7 mouse cellular contexts compared by ENCODE assay signal in the genomic region with DNA sequence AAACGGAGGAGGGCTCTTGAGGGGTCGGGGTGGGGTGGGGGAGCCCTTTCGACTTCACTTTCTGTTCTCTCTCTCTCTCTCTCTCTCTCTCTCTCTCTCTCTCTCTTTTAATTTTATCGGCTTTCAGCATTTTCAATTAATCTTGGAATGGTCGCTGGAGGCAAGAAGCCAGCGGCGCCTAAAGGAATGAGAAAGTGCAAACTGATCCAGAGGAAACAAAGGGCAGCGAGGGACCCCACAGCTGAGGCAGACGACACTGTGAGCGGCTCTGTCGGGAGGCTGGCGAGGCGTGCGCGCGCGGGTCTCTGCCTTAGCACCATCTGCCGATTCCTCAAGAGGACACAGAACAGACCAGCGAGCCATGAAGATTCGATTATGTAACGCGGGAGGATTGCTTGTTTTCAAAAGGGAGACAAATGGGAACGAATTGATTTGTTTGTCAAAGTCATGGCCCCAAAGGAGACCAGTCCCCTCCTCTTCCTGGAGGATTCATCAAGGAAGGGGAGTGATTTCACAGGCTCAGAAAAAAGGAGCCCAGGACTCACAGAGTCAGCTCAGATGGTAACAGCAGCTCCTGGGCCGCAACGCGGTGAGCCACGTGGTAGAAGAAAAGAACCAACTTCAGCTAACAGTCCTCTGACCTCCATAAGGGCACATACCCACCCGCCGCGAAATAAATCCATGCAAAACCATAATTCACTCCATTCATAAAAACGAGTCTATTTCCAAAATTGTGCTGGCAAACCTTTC. TPM values are rescaled to one million over a fixed set of nuclear protein-coding genes. Genes with fewer than 3 reads are reported as not detected.
A peak's percentile ranks its signal among the peaks of the same experiment; 100 is the strongest.
DNase-seq lines count a peak whose midpoint lies in the region; ATAC-seq and TF ChIP-seq lines count a peak whose summit lies in the region.

No protein-coding gene starts in this region.

- H3K27me3 ChIP-seq in forebrain, embryonic 15.5 days: no peaks in the 10 kb centered on the region
- peaks cover 20% of the 10 kb centered on the region for H3K27me3 ChIP-seq in hindbrain, embryonic 13.5 days
- H3K27me3 ChIP-seq in limb, embryonic 10.5 days (ENCODE audit: low read depth, poor library complexity, severe bottlenecking): peaks cover 26% of the 10 kb centered on the region
- H3K27me3 ChIP-seq in myocyte (ENCODE audit: control insufficient read depth, insufficient read depth, insufficient read length): no peaks in the 10 kb centered on the region

- peaks cover 7 to 15% of the 10 kb centered on the region in 2 experiments; a peak in 3 of 4 replicates for H3K4me1 ChIP-seq in ES-E14 (ENCODE audit: control insufficient read depth in 2 of 2, insufficient read depth in 2 of 2, low read length in 2 of 2, poor library complexity in 1 of 2)
- H3K4me1 ChIP-seq in forebrain, embryonic 15.5 days: peaks cover 31% of the 10 kb centered on the region
- peaks cover 24% of the 10 kb centered on the region for H3K4me1 ChIP-seq in hindbrain, embryonic 13.5 days (replicated peaks)
- H3K4me1 ChIP-seq in limb, embryonic 10.5 days: peaks cover 24% of the 10 kb centered on the region

- peak; percentile 90 for ATAC-seq in forebrain, embryonic 15.5 days (replicated peaks)
- peak; percentile 92 for ATAC-seq in hindbrain, embryonic 13.5 days (ENCODE audit: low FRiP score)

- H3K36me3 ChIP-seq in ES-E14 (ENCODE audit: control insufficient read depth, insufficient read depth, low read length, poor library complexity, severe bottlenecking) (no peaks in the 10 kb centered on the region), myocyte (ENCODE audit: control insufficient read depth, insufficient read depth) (no peaks in the 10 kb centered on the region)
- no peaks in the 10 kb centered on the region for H3K36me3 ChIP-seq in forebrain, embryonic 15.5 days
- no peaks in the 10 kb centered on the region for H3K36me3 ChIP-seq in hindbrain, embryonic 13.5 days
- no peaks in the 10 kb centered on the region for H3K36me3 ChIP-seq in limb, embryonic 10.5 days

- no peak overlapping the region; the same call in 1 of the 2 replicates for H3K27ac ChIP-seq in ES-E14 (ENCODE audit: insufficient read depth, low read depth, low read length, poor library complexity, severe bottlenecking)
- peak overlapping the region; percentile 89 for H3K27ac ChIP-seq in forebrain, embryonic 15.5 days (replicated peaks)
- H3K27ac ChIP-seq in hindbrain, embryonic 13.5 days: peak overlapping the region; percentile 84
- peak overlapping the region; percentile 85 for H3K27ac ChIP-seq in limb, embryonic 10.5 days

- no peaks in the 10 kb centered on the region for H3K79me2 ChIP-seq in myocyte (ENCODE audit: control insufficient read depth, insufficient read depth)

- no peak for DNase-seq in ES-E14 (ENCODE audit: low read depth, low spot score)
- peak; percentile 77 for DNase-seq in cerebellum, adult 11 months
- peak; percentile 75 for DNase-seq in limb, embryonic 10.5 days (ENCODE audit: low spot score)
- DNase-seq in ovary, postnatal 10 days (ENCODE audit: low spot score): no peak

- no peaks in the 10 kb centered on the region for H3K9me3 ChIP-seq in ES-E14 (ENCODE audit: control insufficient read depth, insufficient read depth, low read depth, low read length)
- H3K9me3 ChIP-seq in forebrain, embryonic 15.5 days: no peaks in the 10 kb centered on the region
- no peaks in the 10 kb centered on the region for H3K9me3 ChIP-seq in hindbrain, embryonic 13.5 days
- no peaks in the 10 kb centered on the region for H3K9me3 ChIP-seq in limb, embryonic 10.5 days (replicated peaks)

- H3ac ChIP-seq in myocyte (ENCODE audit: control insufficient read depth, insufficient read length): no peak overlapping the region

- peak overlapping the region; percentile 6 to 45 for H3K4me3 ChIP-seq in ES-E14 (ENCODE audit: insufficient read depth in 1 of 2, low read depth in 1 of 2, low read length in 2 of 2, poor library complexity in 1 of 2, severe bottlenecking in 1 of 2)
- peak overlapping the region; percentile 33 for H3K4me3 ChIP-seq in forebrain, embryonic 15.5 days
- peak overlapping the region; percentile 29 for H3K4me3 ChIP-seq in hindbrain, embryonic 13.5 days
- H3K4me3 ChIP-seq in limb, embryonic 10.5 days: peak overlapping the region; percentile 49
- H3K4me3 ChIP-seq in myocyte: no peak overlapping the region

- WGBS in forebrain, embryonic 15.5 days: 3% methylated on average over 31 of the region's 31 CpGs
- 2% methylated on average over 31 of the region's 31 CpGs for WGBS in hindbrain, embryonic 13.5 days
- 5% methylated on average over 31 of the region's 31 CpGs for WGBS in limb, embryonic 10.5 days

- in situ Hi-C loops in ES-E14 (cut with MboI; ENCODE audit: low sequenced_read_pairs in 2 of 2, unreplicated experiment in 2 of 2): no loop called here

- no peak for TF ChIP-seq POLR2A in myocyte (IDR thresholded peaks at IDR 0.05; ENCODE audit: insufficient read length, low read depth)

- peak overlapping the region; percentile 49 for H3K4me2 ChIP-seq in forebrain, embryonic 15.5 days (replicated peaks)
- H3K4me2 ChIP-seq in hindbrain, embryonic 13.5 days: peak overlapping the region; percentile 52
- peak overlapping the region; percentile 2 for H3K4me2 ChIP-seq in myocyte (ENCODE audit: low read depth)

- peak overlapping the region; percentile 51 for H3K9ac ChIP-seq in ES-E14 (ENCODE audit: insufficient read depth, low read depth, low read length, poor library complexity, severe bottlenecking)
- H3K9ac ChIP-seq in forebrain, embryonic 15.5 days (replicated peaks): peak overlapping the region; percentile 41
- H3K9ac ChIP-seq in hindbrain, embryonic 13.5 days: peak overlapping the region; percentile 62

TF ChIP-seq in ES-E14, 5 proteins besides CTCF, POLR2A, EP300 and RAD21:
- TF ChIP-seq ZC3H11A (IDR thresholded peaks at IDR 0.05; ENCODE audit: borderline replicate concordance, low read depth, low read length) (no peak), MAFK (IDR thresholded peaks at IDR 0.05; ENCODE audit: insufficient read depth, low read depth, low read length) (no peak), ZNF384 (IDR thresholded peaks at IDR 0.05; ENCODE audit: low read depth, low read length) (no peak), CHD2 (IDR thresholded peaks at IDR 0.05; ENCODE audit: low read depth, low read length) (no peak), HCFC1 (IDR thresholded peaks at IDR 0.05; ENCODE audit: borderline replicate concordance, insufficient read depth, low read length) (no peak)
TF ChIP-seq in ES-E14: peak in this region for 0.

TF ChIP-seq in myocyte, 11 proteins besides CTCF, POLR2A, EP300 and RAD21:
- TF ChIP-seq POLR2AphosphoS2 (IDR thresholded peaks at IDR 0.05; ENCODE audit: insufficient read length, low read depth) (no peak), USF1 (IDR thresholded peaks at IDR 0.05; ENCODE audit: low read depth) (no peak), E2F4 (IDR thresholded peaks at IDR 0.05; ENCODE audit: insufficient read depth) (no peak), MYOD1 (IDR thresholded peaks at IDR 0.05; ENCODE audit: control insufficient read depth in 1 of 3, insufficient read length in 2 of 3, low read depth in 2 of 3) (no peak), TCF3 (IDR thresholded peaks at IDR 0.05; ENCODE audit: insufficient read length, low read depth) (no peak), MAX (IDR thresholded peaks at IDR 0.05; ENCODE audit: low read depth) (no peak), SRF (IDR thresholded peaks at IDR 0.05; ENCODE audit: control insufficient read depth, insufficient read length, low read depth) (no peak), CEBPB (IDR thresholded peaks at IDR 0.05; ENCODE audit: insufficient read depth, poor library complexity, severe bottlenecking) (no peak)

RNA-seq across cellular contexts. Expression of a gene that starts 10.6 kb away (rescaled TPM):
- total RNA-seq in ES-E14 (2012; rRNA removed): 14.9 and 25.2 TPM in 2 replicates
- polyA plus RNA-seq in forebrain, embryonic 15.5 days (2015; fragmentation: Nextera tagmentation; extraction: Ambion mirVana): 9.2 and 9.8 TPM in 2 replicates
- polyA plus RNA-seq in hindbrain, embryonic 13.5 days (2015; fragmentation: Nextera tagmentation; extraction: Ambion mirVana): 12.4 and 13.0 TPM in 2 replicates
- polyA plus RNA-seq in limb, embryonic 10.5 days (2016; fragmentation: Nextera tagmentation; extraction: Ambion mirVana): 1.9 and 2.6 TPM in 2 replicates
- polyA plus RNA-seq in myocyte (2012; fragmentation: generic; extraction: Trizol): 3.1 TPM

RNA-seq across cellular contexts. Expression of a gene that starts 30.9 kb away (rescaled TPM):
- total RNA-seq in ES-E14 (2012; rRNA removed): 155 and 174 TPM in 2 replicates
- polyA plus RNA-seq in forebrain, embryonic 15.5 days (2015; fragmentation: Nextera tagmentation; extraction: Ambion mirVana): 96.9 and 98.6 TPM in 2 replicates
- polyA plus RNA-seq in hindbrain, embryonic 13.5 days (2015; fragmentation: Nextera tagmentation; extraction: Ambion mirVana): 103 and 105 TPM in 2 replicates
- 130 and 157 TPM in 2 replicates for polyA plus RNA-seq in limb, embryonic 10.5 days (2016; fragmentation: Nextera tagmentation; extraction: Ambion mirVana)
- 82.3 TPM for polyA plus RNA-seq in myocyte (2012; fragmentation: generic; extraction: Trizol)

RNA-seq across cellular contexts. Expression of a gene that starts 46.8 kb away (rescaled TPM):
- total RNA-seq in ES-E14 (2012; rRNA removed): 191 and 272 TPM in 2 replicates
- 22.7 and 27.7 TPM in 2 replicates for polyA plus RNA-seq in forebrain, embryonic 15.5 days (2015; fragmentation: Nextera tagmentation; extraction: Ambion mirVana)
- polyA plus RNA-seq in hindbrain, embryonic 13.5 days (2015; fragmentation: Nextera tagmentation; extraction: Ambion mirVana): 22.3 and 27.2 TPM in 2 replicates
- 92.0 and 94.3 TPM in 2 replicates for polyA plus RNA-seq in limb, embryonic 10.5 days (2016; fragmentation: Nextera tagmentation; extraction: Ambion mirVana)
- polyA plus RNA-seq in myocyte (2012; fragmentation: generic; extraction: Trizol): 112 TPM

Comparison
In these comparisons a context has a peak if more than half of its experiments do, and no peak if none do; other contexts are left out.
1. DNase-seq: peak in cerebellum, adult 11 months (single experiment) and limb, embryonic 10.5 days (single experiment); none in ES-E14 (single experiment) and ovary, postnatal 10 days (single experiment).
2. H3K4me2 ChIP-seq: peak in every context shown above with its lines; median percentile 52 in hindbrain, embryonic 13.5 days; 49 in forebrain, embryonic 15.5 days; 2 in myocyte.
3. Peak in every context shown above with its lines, with median percentiles within 50 percentile points of each other: H3K9ac ChIP-seq.